Comparison of ENCODE assay signal across 9 mouse cellular contexts in the genomic region with DNA sequence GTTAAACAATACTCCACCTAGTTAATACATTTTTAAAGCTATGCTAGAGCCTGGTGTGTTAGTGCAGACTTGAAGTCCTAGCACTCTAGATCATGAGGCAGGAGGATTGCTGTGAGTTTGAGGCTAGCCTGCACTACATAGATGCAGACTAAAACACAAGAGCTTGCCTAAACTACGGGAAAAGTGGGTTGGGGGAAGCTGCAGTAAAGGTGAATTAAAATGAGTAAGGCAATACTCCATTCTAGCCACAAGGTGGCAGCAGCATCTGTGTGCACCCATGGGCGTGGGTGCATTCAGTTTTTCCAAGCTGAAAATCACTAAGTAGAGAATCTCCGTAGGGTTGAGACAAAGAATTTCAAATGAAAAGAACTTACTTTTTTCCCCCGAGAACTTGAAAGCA. TPM values are rescaled to one million over a fixed set of nuclear protein-coding genes. Genes with fewer than 3 reads are reported as not detected.
A peak's percentile ranks its signal among the peaks of the same experiment; 100 is the strongest.
DNase-seq lines count a peak whose midpoint lies in the region; ATAC-seq and TF ChIP-seq lines count a peak whose summit lies in the region.
"Had no signal": no experiment of that assay in that cellular context is flagged by ENCODE, and none has a peak within 500 bp of the region (broad histone marks: within the 10 kb centered on the region; RNA-seq: fewer than 3 reads in every experiment).

No protein-coding gene starts in this region.

- DNase-seq in liver (peak; percentile 10), MN1 (ENCODE audit: low spot score) (peak; percentile 65)
- peak; percentile 66 for DNase-seq in embryo, embryonic 10.5 days (ENCODE audit: low spot score)
- peak; percentile 53 for DNase-seq in limb, embryonic 14.5 days (ENCODE audit: low spot score)
- DNase-seq in layer of hippocampus, adult 8-10 months (ENCODE audit: low spot score in 2 of 2) = no peak
- DNase-seq in gastrocnemius, adult 8-10 months (ENCODE audit: low spot score in 2 of 2) = no peak

- TF ChIP-seq POLR2A in limb, embryonic 14.5 days (IDR thresholded peaks at IDR 0.05; ENCODE audit: borderline replicate concordance, extremely low read depth, insufficient read depth, insufficient read length) = no peak

- H3K9ac ChIP-seq in liver, embryonic 12.5 days = no peak overlapping the region
- no peak overlapping the region for H3K9ac ChIP-seq in limb, embryonic 14.5 days (ENCODE audit: low read depth, low read length, severe bottlenecking)
- no peak overlapping the region for H3K9ac ChIP-seq in stomach, embryonic 15.5 days
- H3K9ac ChIP-seq: neural tube, embryonic 12.5 days had no signal

- no peaks in the 10 kb centered on the region for H3K36me3 ChIP-seq in liver, embryonic 12.5 days
- no peaks in the 10 kb centered on the region; the same call in 1 of the 2 replicates for H3K36me3 ChIP-seq in limb, embryonic 14.5 days (ENCODE audit: control insufficient read depth, insufficient read depth, low read length)
- no peaks in the 10 kb centered on the region for H3K36me3 ChIP-seq in stomach, embryonic 15.5 days

- H3K27ac ChIP-seq in liver, embryonic 12.5 days = no peak overlapping the region
- no peak overlapping the region for H3K27ac ChIP-seq in limb, embryonic 14.5 days (replicated peaks; ENCODE audit: low read depth, low read length)
- H3K27ac ChIP-seq in stomach, embryonic 15.5 days = no peak overlapping the region
- H3K27ac ChIP-seq: neural tube, embryonic 12.5 days had no signal

- H3K4me1 ChIP-seq in liver, embryonic 12.5 days = no peaks in the 10 kb centered on the region
- H3K4me1 ChIP-seq in limb, embryonic 14.5 days (ENCODE audit: control insufficient read depth, insufficient read depth, low read length) = no peaks in the 10 kb centered on the region
- peaks cover 5% of the 10 kb centered on the region; the same call in 1 of the 2 replicates for H3K4me1 ChIP-seq in stomach, embryonic 15.5 days
- H3K4me1 ChIP-seq: neural tube, embryonic 12.5 days had no signal

- H3K9me3 ChIP-seq in liver, embryonic 12.5 days (replicated peaks) = no peaks in the 10 kb centered on the region
- H3K9me3 ChIP-seq in limb, embryonic 14.5 days (ENCODE audit: control insufficient read depth, low read length) = no peaks in the 10 kb centered on the region
- no peaks in the 10 kb centered on the region for H3K9me3 ChIP-seq in stomach, embryonic 15.5 days
- H3K9me3 ChIP-seq: neural tube, embryonic 12.5 days had no signal

- 32% methylated on average over 4 of the region's 4 CpGs for WGBS in liver, embryonic 12.5 days (ENCODE audit: insufficient replicate concordance)
- WGBS in limb, embryonic 14.5 days = 34% methylated on average over 4 of the region's 4 CpGs
- 31% methylated on average over 4 of the region's 4 CpGs for WGBS in stomach, embryonic 15.5 days

- H3K27me3 ChIP-seq in liver, embryonic 12.5 days (replicated peaks) = no peaks in the 10 kb centered on the region
- no peaks in the 10 kb centered on the region for H3K27me3 ChIP-seq in limb, embryonic 14.5 days (ENCODE audit: control insufficient read depth, insufficient read depth, low read length)
- no peaks in the 10 kb centered on the region for H3K27me3 ChIP-seq in stomach, embryonic 15.5 days (replicated peaks)
- H3K27me3 ChIP-seq: neural tube, embryonic 12.5 days had no signal

- no peak overlapping the region for H3K4me2 ChIP-seq in liver, embryonic 12.5 days
- H3K4me2 ChIP-seq in limb, embryonic 14.5 days (replicated peaks; ENCODE audit: low read depth, low read length, severe bottlenecking) = no peak overlapping the region
- no peak overlapping the region for H3K4me2 ChIP-seq in stomach, embryonic 15.5 days
- H3K4me2 ChIP-seq: neural tube, embryonic 12.5 days had no signal

- H3K4me3 ChIP-seq in liver, embryonic 12.5 days = no peak overlapping the region
- no peak overlapping the region for H3K4me3 ChIP-seq in limb, embryonic 14.5 days (replicated peaks; ENCODE audit: low read length)
- H3K4me3 ChIP-seq in stomach, embryonic 15.5 days (replicated peaks) = no peak overlapping the region
- H3K4me3 ChIP-seq: neural tube, embryonic 12.5 days had no signal

- no peak for ATAC-seq in liver, embryonic 12.5 days
- ATAC-seq in limb, embryonic 14.5 days (ENCODE audit: low FRiP score, low read depth) = 0 out of 2 replicates have a peak, but pooled peaks have one; percentile 9
- 0 out of 2 replicates have a peak, but pooled peaks have one; percentile 22 for ATAC-seq in stomach, embryonic 15.5 days (ENCODE audit: insufficient read depth, low FRiP score, low read depth)

RNA-seq across cellular contexts. Expression of gene Map9, which starts 7.1 kb away (rescaled TPM):
- polyA plus RNA-seq in liver, embryonic 12.5 days (2016; fragmentation: Nextera tagmentation; extraction: Ambion mirVana) = 0.53 and 0.86 TPM in 2 replicates
- 3.2 and 3.6 TPM in 2 replicates for polyA plus RNA-seq in limb, embryonic 14.5 days (2012; rRNA removed)
- 7.6 and 9.1 TPM in 2 replicates for polyA plus RNA-seq in limb, embryonic 14.5 days (2014; fragmentation: Nextera tagmentation; extraction: Ambion mirVana)
- polyA plus RNA-seq in stomach, embryonic 15.5 days (2015; fragmentation: Nextera tagmentation; extraction: Ambion mirVana) = 6.3 and 6.9 TPM in 2 replicates
- total RNA-seq in layer of hippocampus, adult 8-10 months (2022) = 10 to 100 TPM; 66.2 to 84.3 (median 78.0) TPM
- total RNA-seq in gastrocnemius, adult 8-10 months (2022) = 1 to 10 TPM; 1.4 to 3.2 (median 1.7) TPM

Comparison
In these comparisons a context has a peak if more than half of its experiments do, and no peak if none do; other contexts are left out.
1. DNase-seq: peak in liver (single experiment), MN1 (single experiment), embryo, embryonic 10.5 days (single experiment) and limb, embryonic 14.5 days (single experiment); none in layer of hippocampus, adult 8-10 months (0 of 2) and gastrocnemius, adult 8-10 months (0 of 2).